ENCODE assay signal across 11 mouse cellular contexts in genomic region chr8:72317741-72318301, GRCm38 (mm10). TPM values are rescaled to one million over a fixed set of nuclear protein-coding genes. Genes with fewer than 3 reads are reported as not detected.
DNase-seq lines count a peak whose midpoint lies in the region; ATAC-seq and TF ChIP-seq lines count a peak whose summit lies in the region.
"Had no signal": no experiment of that assay in that cellular context is flagged by ENCODE, and none has a peak within 500 bp of the region (broad histone marks: within the 10 kb centered on the region; RNA-seq: fewer than 3 reads in every experiment).

No protein-coding gene starts in this region.

- no peak for ATAC-seq in midbrain, embryonic 14.5 days (ENCODE audit: low FRiP score, low TSS enrichment)
- no peak for ATAC-seq in midbrain, embryonic 11.5 days (ENCODE audit: low FRiP score)

- DNase-seq in midbrain, embryonic 14.5 days, result peak; percentile 18
- no peak for DNase-seq in midbrain, embryonic 11.5 days (ENCODE audit: low spot score, missing footprints)
- DNase-seq in ES-E14 (ENCODE audit: low read depth, low spot score), result no peak
- DNase-seq in induced T-regulatory cell, adult 2 months (ENCODE audit: low read depth), result peak; percentile 61
- DNase-seq in naive thymus-derived CD4-positive, alpha-beta T cell, adult 2 months (ENCODE audit: low read depth), result peak; percentile 64
- DNase-seq in cerebellum, adult 11 months, result no peak
- no peak for DNase-seq in heart, postnatal 14 days

- no peaks in the 10 kb centered on the region for H3K9me3 ChIP-seq in midbrain, embryonic 14.5 days (ENCODE audit: control insufficient read depth, low read length)
- H3K9me3 ChIP-seq in midbrain, embryonic 11.5 days (ENCODE audit: control insufficient read depth, low read length), result no peaks in the 10 kb centered on the region
- no peaks in the 10 kb centered on the region for H3K9me3 ChIP-seq in ES-E14 (ENCODE audit: control insufficient read depth, insufficient read depth, low read depth, low read length)
- H3K9me3 ChIP-seq: heart, embryonic 12.5 days; limb, embryonic 13.5 days had no signal

- H3K4me3 ChIP-seq in midbrain, embryonic 14.5 days (replicated peaks; ENCODE audit: low read depth, low read length), result no peak overlapping the region
- H3K4me3 ChIP-seq in midbrain, embryonic 11.5 days (ENCODE audit: low read depth, low read length), result no peak overlapping the region
- H3K4me3 ChIP-seq in ES-E14 (ENCODE audit: insufficient read depth in 1 of 2, low read depth in 1 of 2, low read length in 2 of 2, poor library complexity in 1 of 2, severe bottlenecking in 1 of 2), result no peak overlapping the region

- no peak overlapping the region for H3K9ac ChIP-seq in midbrain, embryonic 14.5 days (replicated peaks; ENCODE audit: low read length)
- H3K9ac ChIP-seq in midbrain, embryonic 11.5 days (ENCODE audit: low read length), result no peak overlapping the region
- peak overlapping the region; percentile 35; the same call in 1 of the 2 replicates for H3K9ac ChIP-seq in ES-E14 (ENCODE audit: insufficient read depth, low read depth, low read length, poor library complexity, severe bottlenecking)

- no peak overlapping the region for H3K27ac ChIP-seq in midbrain, embryonic 14.5 days (replicated peaks; ENCODE audit: low read depth, low read length)
- H3K27ac ChIP-seq in midbrain, embryonic 11.5 days (ENCODE audit: low read depth, low read length), result no peak overlapping the region
- peak overlapping the region; percentile 99 for H3K27ac ChIP-seq in ES-E14 (ENCODE audit: insufficient read depth, low read depth, low read length, poor library complexity, severe bottlenecking)
- H3K27ac ChIP-seq: kidney, postnatal 0 days; limb, embryonic 13.5 days had no signal

- peaks cover 27% of the 10 kb centered on the region for H3K27me3 ChIP-seq in midbrain, embryonic 14.5 days (ENCODE audit: control insufficient read depth, insufficient read depth, low read length)
- H3K27me3 ChIP-seq in midbrain, embryonic 11.5 days (ENCODE audit: control insufficient read depth, insufficient read depth, low read length), result peaks cover 33% of the 10 kb centered on the region
- H3K27me3 ChIP-seq: Patski had no signal

- intact Hi-C loops in heart, postnatal 14 days (cut with DNase I), result no loop called here

- WGBS in midbrain, embryonic 14.5 days, result 43% methylated on average over 5 of the region's 5 CpGs
- 46% methylated on average over 5 of the region's 5 CpGs for WGBS in midbrain, embryonic 11.5 days

- peaks cover 11% of the 10 kb centered on the region; the same call in 1 of the 2 replicates for H3K4me1 ChIP-seq in midbrain, embryonic 14.5 days (ENCODE audit: control insufficient read depth, insufficient read depth, low read length)
- peaks cover 15% of the 10 kb centered on the region for H3K4me1 ChIP-seq in midbrain, embryonic 11.5 days (ENCODE audit: control insufficient read depth, insufficient read depth, low read length)
- peaks cover 9 to 18% of the 10 kb centered on the region in 2 experiments for H3K4me1 ChIP-seq in ES-E14 (ENCODE audit: control insufficient read depth in 2 of 2, insufficient read depth in 2 of 2, low read length in 2 of 2, poor library complexity in 1 of 2)

- in situ Hi-C loops in ES-E14 (cut with MboI; ENCODE audit: low sequenced_read_pairs in 2 of 2, unreplicated experiment in 2 of 2), result no loop called here

- H3K4me2 ChIP-seq in midbrain, embryonic 14.5 days (ENCODE audit: low read length), result no peak overlapping the region
- no peak overlapping the region for H3K4me2 ChIP-seq in midbrain, embryonic 11.5 days

- no peaks in the 10 kb centered on the region for H3K36me3 ChIP-seq in midbrain, embryonic 14.5 days (ENCODE audit: control insufficient read depth, insufficient read depth, low read length)
- no peaks in the 10 kb centered on the region for H3K36me3 ChIP-seq in midbrain, embryonic 11.5 days (ENCODE audit: control insufficient read depth, insufficient read depth, low read length)
- H3K36me3 ChIP-seq in ES-E14 (ENCODE audit: control insufficient read depth, insufficient read depth, low read length, poor library complexity, severe bottlenecking), result peaks cover 38% of the 10 kb centered on the region
- H3K36me3 ChIP-seq: limb, embryonic 13.5 days had no signal

TF ChIP-seq in ES-E14, 5 proteins besides CTCF, POLR2A, EP300 and RAD21:
- TF ChIP-seq ZC3H11A (IDR thresholded peaks at IDR 0.05; ENCODE audit: borderline replicate concordance, low read depth, low read length), result no peak
- TF ChIP-seq ZNF384 (IDR thresholded peaks at IDR 0.05; ENCODE audit: low read depth, low read length), result no peak
- no peak for TF ChIP-seq CHD2 (IDR thresholded peaks at IDR 0.05; ENCODE audit: low read depth, low read length)
- no peak for TF ChIP-seq MAFK (IDR thresholded peaks at IDR 0.05; ENCODE audit: insufficient read depth, low read depth, low read length)
- no peak for TF ChIP-seq HCFC1 (IDR thresholded peaks at IDR 0.05; ENCODE audit: borderline replicate concordance, insufficient read depth, low read length)

RNA-seq across cellular contexts. Expression of gene Klf2, which starts 1.0 kb away (rescaled TPM):
- polyA plus RNA-seq in midbrain, embryonic 14.5 days (2014; fragmentation: Nextera tagmentation; extraction: Ambion mirVana), result 3.1 and 5.7 TPM in 2 replicates
- 5.0 and 6.5 TPM in 2 replicates for polyA plus RNA-seq in midbrain, embryonic 11.5 days (2014; fragmentation: Nextera tagmentation; extraction: Ambion mirVana)
- 55.0 and 58.5 TPM in 2 replicates for total RNA-seq in ES-E14 (2012; rRNA removed)
- 100 to 1,000 TPM; 113 to 115 TPM for total RNA-seq in heart, postnatal 14 days (2021)

RNA-seq across cellular contexts. Expression of gene Gm10282, which starts 12.8 kb away (rescaled TPM):
- 13.6 and 18.2 TPM in 2 replicates for polyA plus RNA-seq in midbrain, embryonic 14.5 days (2014; fragmentation: Nextera tagmentation; extraction: Ambion mirVana)
- polyA plus RNA-seq in midbrain, embryonic 11.5 days (2014; fragmentation: Nextera tagmentation; extraction: Ambion mirVana), result 39.3 and 42.3 TPM in 2 replicates
- total RNA-seq in ES-E14 (2012; rRNA removed), result 13.0 and 21.2 TPM in 2 replicates
- total RNA-seq in heart, postnatal 14 days (2021), result 1 to 10 TPM; 9.7 TPM

Comparison
In these comparisons a context has a peak if more than half of its experiments do, and no peak if none do; other contexts are left out.
1. DNase-seq: peak in midbrain, embryonic 14.5 days (single experiment), induced T-regulatory cell, adult 2 months (single experiment) and naive thymus-derived CD4-positive, alpha-beta T cell, adult 2 months (single experiment); none in midbrain, embryonic 11.5 days (single experiment), ES-E14 (single experiment), cerebellum, adult 11 months (single experiment) and heart, postnatal 14 days (0 of 2).